Mouse (Mus musculus) macrophage (primary cell): ENCODE data around the gene Anxa6. TPM values are rescaled to one million over a fixed set of nuclear protein-coding genes. Genes with fewer than 3 reads are reported as not detected.

Experiments
- H3K27ac ChIP-seq: fragments of 350-480 bp; formaldehyde crosslinking; 2 replicates; pipeline ENCODE4 v1.9.0; 2021
- H3K36me3 ChIP-seq: fragments of 350-480 bp; formaldehyde crosslinking; 2 replicates; pipeline ENCODE4 v1.9.0; 2021; ENCODE audit errors: inconsistent target
- H3K4me3 ChIP-seq: fragments of 350-480 bp; formaldehyde crosslinking; 2 replicates; pipeline ENCODE4 v1.9.0; 2021; ENCODE audit errors: inconsistent target
- H3K79me2 ChIP-seq: fragments of 350-480 bp; formaldehyde crosslinking; 2 replicates; pipeline ENCODE4 v1.9.0; 2021; ENCODE audit errors: inconsistent target
- WGBS: methylation state at CpG from one replicate; pipeline ENCODE4 v1.1.7; 2026; ENCODE audit warnings: inconsistent platforms; ENCODE audit not compliant: missing documents; 5-methylcytosine and 5-hydroxymethylcytosine counted together
- polyA plus RNA-seq: library from polyadenylated mRNA; stranded (reverse); fragments of 250-400 nt; gene quantifications from 3 replicates; pipeline ENCODE4 v1.2.4, GENCODE M21; 2018; ENCODE audit warnings: inconsistent platforms

Anxa6 gene
- polyA plus RNA-seq, 1 experiment from 2014 or later = 198 TPM

GRCm38 (mm10) chr11:55021458-55021857, 11.8 kb downstream of the Anxa6 start:
- H3K79me2 ChIP-seq = peaks cover 93% of the 10 kb centered on the region; the same call in 1 of the 2 replicates
- no peak overlapping the region for H3K27ac ChIP-seq
- no peak overlapping the region for H3K4me3 ChIP-seq
- peaks cover 28% of the 10 kb centered on the region for H3K36me3 ChIP-seq

GRCm38 (mm10) chr11:55019711-55020110, 13.5 kb downstream of the Anxa6 start:
- Histone ChIP-seq H3K4me3 (no peak overlapping the region), H3K36me3 (peaks cover 38% of the 10 kb centered on the region), H3K79me2 (peaks cover 89% of the 10 kb centered on the region; the same call in 1 of the 2 replicates), H3K27ac (no peak overlapping the region)
- 94% methylated on average over 2 of the region's 2 CpGs for WGBS

- H3K79me2 ChIP-seq = peaks cover 75% of the 10 kb centered on the region; the same call in 1 of the 2 replicates
- H3K36me3 ChIP-seq = peaks cover 47% of the 10 kb centered on the region
- H3K27ac ChIP-seq = no peak overlapping the region
- WGBS = 96% methylated on average over 6 of the region's 6 CpGs
- no peak overlapping the region for H3K4me3 ChIP-seq
Measured at GRCm38 (mm10) chr11:55018034-55018433, 15.2 kb downstream of the Anxa6 start.

GRCm38 (mm10) chr11:55017201-55017600, 16.0 kb downstream of the Anxa6 start:
- no peak overlapping the region for H3K27ac ChIP-seq
- peaks cover 68% of the 10 kb centered on the region; the same call in 1 of the 2 replicates for H3K79me2 ChIP-seq
- H3K4me3 ChIP-seq = no peak overlapping the region
- 88% methylated on average over 2 of the region's 2 CpGs for WGBS
- peaks cover 47% of the 10 kb centered on the region for H3K36me3 ChIP-seq

GRCm38 (mm10) chr11:55016758-55017157, 16.5 kb downstream of the Anxa6 start:
- Histone ChIP-seq H3K4me3 (no peak overlapping the region), H3K36me3 (peaks cover 52% of the 10 kb centered on the region), H3K27ac (no peak overlapping the region), H3K79me2 (peaks cover 64% of the 10 kb centered on the region; the same call in 1 of the 2 replicates)
- WGBS = 100% methylated on average over 1 of the region's 1 CpGs

- Histone ChIP-seq H3K79me2 (peaks cover 54% of the 10 kb centered on the region; the same call in 1 of the 2 replicates), H3K36me3 (peaks cover 58% of the 10 kb centered on the region), H3K27ac (no peak overlapping the region), H3K4me3 (no peak overlapping the region)
- WGBS = 97% methylated on average over 9 of the region's 9 CpGs
Measured at GRCm38 (mm10) chr11:55015831-55016241, 17.4 kb downstream of the Anxa6 start.

GRCm38 (mm10) chr11:55015264-55015663, 18.0 kb downstream of the Anxa6 start:
- WGBS = 97% methylated on average over 3 of the region's 3 CpGs
- no peak overlapping the region for H3K4me3 ChIP-seq
- peaks cover 49% of the 10 kb centered on the region; the same call in 1 of the 2 replicates for H3K79me2 ChIP-seq
- H3K27ac ChIP-seq = no peak overlapping the region
- peaks cover 61% of the 10 kb centered on the region for H3K36me3 ChIP-seq

GRCm38 (mm10) chr11:55013802-55014201, 19.4 kb downstream of the Anxa6 start:
- Histone ChIP-seq H3K4me3 (no peak overlapping the region), H3K27ac (no peak overlapping the region; the same call in 1 of the 2 replicates), H3K79me2 (peaks cover 35% of the 10 kb centered on the region; the same call in 1 of the 2 replicates), H3K36me3 (peaks cover 65% of the 10 kb centered on the region)
- 93% methylated on average over 5 of the region's 6 CpGs for WGBS

GRCm38 (mm10) chr11:55012551-55013521, 20.4 kb downstream of the Anxa6 start:
- WGBS = 83% methylated on average over 5 of the region's 5 CpGs
- peak overlapping the region; percentile 33 for H3K27ac ChIP-seq
- peaks cover 27% of the 10 kb centered on the region; the same call in 1 of the 2 replicates for H3K79me2 ChIP-seq
- H3K36me3 ChIP-seq = peaks cover 55% of the 10 kb centered on the region; the same call in 1 of the 2 replicates
- H3K4me3 ChIP-seq = no peak overlapping the region

GRCm38 (mm10) chr11:55011440-55011839, 21.8 kb downstream of the Anxa6 start:
- H3K79me2 ChIP-seq = peaks cover 14% of the 10 kb centered on the region; the same call in 1 of the 2 replicates
- no peak overlapping the region for H3K4me3 ChIP-seq
- WGBS = 100% methylated on average over 3 of the region's 3 CpGs
- no peak overlapping the region for H3K27ac ChIP-seq
- peaks cover 67% of the 10 kb centered on the region; the same call in 1 of the 2 replicates for H3K36me3 ChIP-seq

GRCm38 (mm10) chr11:55008230-55008629, 25.0 kb downstream of the Anxa6 start:
- H3K36me3 ChIP-seq = peaks cover 74% of the 10 kb centered on the region
- WGBS = 32% methylated on average over 6 of the region's 6 CpGs
- H3K79me2 ChIP-seq = no peaks in the 10 kb centered on the region
- no peak overlapping the region for H3K27ac ChIP-seq
- no peak overlapping the region for H3K4me3 ChIP-seq

- Histone ChIP-seq H3K4me3 (no peak overlapping the region), H3K36me3 (peaks cover 80% of the 10 kb centered on the region), H3K27ac (no peak overlapping the region), H3K79me2 (no peaks in the 10 kb centered on the region)
- WGBS = 94% methylated on average over 5 of the region's 5 CpGs
Measured at GRCm38 (mm10) chr11:55005684-55006083, 27.6 kb downstream of the Anxa6 start.

GRCm38 (mm10) chr11:55004970-55005502, 28.2 kb downstream of the Anxa6 start:
- 74% methylated on average over 6 of the region's 7 CpGs for WGBS
- no peak overlapping the region for H3K27ac ChIP-seq
- no peak overlapping the region for H3K4me3 ChIP-seq
- no peaks in the 10 kb centered on the region for H3K79me2 ChIP-seq
- H3K36me3 ChIP-seq = peaks cover 80% of the 10 kb centered on the region

- Histone ChIP-seq H3K36me3 (peaks cover 57% of the 10 kb centered on the region), H3K4me3 (no peak overlapping the region), H3K79me2 (no peaks in the 10 kb centered on the region), H3K27ac (no peak overlapping the region)
- WGBS = 75% methylated on average over 2 of the region's 2 CpGs
Measured at GRCm38 (mm10) chr11:54998708-54999107, 34.5 kb downstream of the Anxa6 start.

GRCm38 (mm10) chr11:54998284-54998683, 35.0 kb downstream of the Anxa6 start:
- no peak overlapping the region for H3K4me3 ChIP-seq
- peaks cover 52% of the 10 kb centered on the region for H3K36me3 ChIP-seq
- H3K27ac ChIP-seq = no peak overlapping the region
- no peaks in the 10 kb centered on the region for H3K79me2 ChIP-seq
- 3% methylated on average over 11 of the region's 12 CpGs for WGBS
